Mouse (Mus musculus) kidney, postnatal 25 days (tissue): ENCODE data around the gene Paxbp1.
A peak's percentile ranks its signal among the peaks of the same experiment; 100 is the strongest.

Experiments
- DNase-seq, 2 experiments: peaks; one replicate each; pipeline ENCODE4 v3.0.0; 2021; ENCODE audit warnings: mixed read lengths in 2 of 2

Paxbp1 gene

GRCm38 (mm10) chr16:91053599-91053998 lies 9.3 kb upstream of the Paxbp1 start:
- no peak for DNase-seq

GRCm38 (mm10) chr16:91045511-91045910 lies 1.2 kb upstream of the Paxbp1 start:
- peak; percentile 63 to 70 for DNase-seq

- DNase-seq: peak; percentile 54 to 79
Observed at GRCm38 (mm10) chr16:91043461-91044248, 688 bp downstream of the Paxbp1 start.

- DNase-seq: no peak
Observed at GRCm38 (mm10) chr16:91042640-91043039, 1.7 kb downstream of the Paxbp1 start.

- DNase-seq: no peak
Observed at GRCm38 (mm10) chr16:91035866-91036265, 8.5 kb downstream of the Paxbp1 start.

- DNase-seq: no peak
Observed at GRCm38 (mm10) chr16:91030751-91031150, 13.6 kb downstream of the Paxbp1 start.

- no peak for DNase-seq
Observed at GRCm38 (mm10) chr16:91029901-91030300, 14.4 kb downstream of the Paxbp1 start.

GRCm38 (mm10) chr16:91029161-91029743 lies 15.1 kb downstream of the Paxbp1 start:
- no peak for DNase-seq

- no peak for DNase-seq
Observed at GRCm38 (mm10) chr16:91026290-91026689, 18.1 kb downstream of the Paxbp1 start.

GRCm38 (mm10) chr16:91023384-91023783 lies 21.0 kb downstream of the Paxbp1 start:
- DNase-seq: peak in 1 of 2 experiments; percentile 24

- DNase-seq: no peak
Observed at GRCm38 (mm10) chr16:91020842-91021483, 23.4 kb downstream of the Paxbp1 start.

GRCm38 (mm10) chr16:91019476-91019875 lies 24.9 kb downstream of the Paxbp1 start:
- no peak for DNase-seq

GRCm38 (mm10) chr16:91015761-91016160 lies 28.6 kb downstream of the Paxbp1 start:
- DNase-seq: no peak

- no peak for DNase-seq
Observed at GRCm38 (mm10) chr16:91011847-91012246, 32.5 kb downstream of the Paxbp1 start.

- peak; percentile 88 to 97 for DNase-seq
Observed at GRCm38 (mm10) chr16:91011021-91011683, 33.2 kb downstream of the Paxbp1 start, which contains the start of gene Synj1. Synj1 (minus strand) TSS chr16:91011308.

GRCm38 (mm10) chr16:91010581-91011020 lies 33.7 kb downstream of the Paxbp1 start:
- DNase-seq: no peak

- DNase-seq: no peak
Observed at GRCm38 (mm10) chr16:91009942-91010529, 34.3 kb downstream of the Paxbp1 start.

GRCm38 (mm10) chr16:91004915-91005538 lies 39.3 kb downstream of the Paxbp1 start:
- no peak for DNase-seq

- no peak for DNase-seq
Observed at GRCm38 (mm10) chr16:91001098-91001497, 43.2 kb downstream of the Paxbp1 start.

GRCm38 (mm10) chr16:90999827-91000226 lies 44.5 kb downstream of the Paxbp1 start:
- no peak for DNase-seq

- no peak for DNase-seq
Observed at GRCm38 (mm10) chr16:90997822-90998221, 46.5 kb downstream of the Paxbp1 start.
